Mouse (Mus musculus): ENCODE results near the gene Crtap. TPM values are rescaled to one million over a fixed set of nuclear protein-coding genes. Genes with fewer than 3 reads are reported as not detected.

The Crtap gene
- polyA plus RNA-seq, 1 experiment from 2014 or later, result 34.0 TPM

Other genes with a start within 250 kb of the Crtap start
- not detected in 2 replicates for gene Bcl2a1c, start 60.5 kb downstream of the Crtap start, polyA plus RNA-seq (2015; fragmentation: Nextera tagmentation; extraction: Ambion mirVana)
- gene Glb1, start 10.4 kb upstream of the Crtap start, polyA plus RNA-seq (2015; fragmentation: Nextera tagmentation; extraction: Ambion mirVana), result 30.9 and 38.2 TPM in 2 replicates
- gene Tmppe, start 10.4 kb upstream of the Crtap start, polyA plus RNA-seq (2015; fragmentation: Nextera tagmentation; extraction: Ambion mirVana), result 8.8 and 11.8 TPM in 2 replicates
- gene Ccr4, start 114.2 kb upstream of the Crtap start, polyA plus RNA-seq (2015; fragmentation: Nextera tagmentation; extraction: Ambion mirVana), result 0.84 TPM in 1 of 2 replicates, not detected in the other
- gene C130032M10Rik, start 125.0 kb upstream of the Crtap start, polyA plus RNA-seq (2015; fragmentation: Nextera tagmentation; extraction: Ambion mirVana), result not detected in 2 replicates
- gene Trim71, start 173.7 kb upstream of the Crtap start, polyA plus RNA-seq (2015; fragmentation: Nextera tagmentation; extraction: Ambion mirVana), result 0.35 and 0.54 TPM in 2 replicates
- 54.2 and 57.8 TPM in 2 replicates for gene Cnot10, start 249.5 kb upstream of the Crtap start, polyA plus RNA-seq (2015; fragmentation: Nextera tagmentation; extraction: Ambion mirVana)